Comparison of ENCODE assay signal across 8 mouse cellular contexts in genomic region chr12:91590716-91591115, GRCm38 (mm10). TPM values are rescaled to one million over a fixed set of nuclear protein-coding genes. Genes with fewer than 3 reads are reported as not detected.
DNase-seq lines count a peak whose midpoint lies in the region; ATAC-seq and TF ChIP-seq lines count a peak whose summit lies in the region.

No protein-coding gene starts in this region.

- peak overlapping the region; percentile 63 to 91 for H3K4me3 ChIP-seq in MEL (ENCODE audit: control insufficient read depth in 1 of 2, insufficient read depth in 1 of 2, low read depth in 2 of 2, low read length in 2 of 2)
- H3K4me3 ChIP-seq in embryonic facial prominence, embryonic 11.5 days (ENCODE audit: low read depth, low read length): peak overlapping the region; percentile 96
- peak overlapping the region; percentile 92 for H3K4me3 ChIP-seq in heart, embryonic 15.5 days

- peak overlapping the region; percentile 100 for H3K9ac ChIP-seq in MEL (ENCODE audit: control insufficient read depth, low read depth, low read length, poor library complexity, severe bottlenecking)
- H3K9ac ChIP-seq in embryonic facial prominence, embryonic 11.5 days (replicated peaks; ENCODE audit: low read length): peak overlapping the region; percentile 80
- H3K9ac ChIP-seq in heart, embryonic 15.5 days: peak overlapping the region; percentile 71

- peaks cover 5 to 14% of the 10 kb centered on the region in 2 experiments for H3K4me1 ChIP-seq in MEL (ENCODE audit: control insufficient read depth in 1 of 2, insufficient read depth in 2 of 2, low read length in 2 of 2)
- no peaks in the 10 kb centered on the region; the same call in 1 of the 2 replicates for H3K4me1 ChIP-seq in embryonic facial prominence, embryonic 11.5 days (ENCODE audit: control insufficient read depth, insufficient read depth, low read length)
- H3K4me1 ChIP-seq in heart, embryonic 15.5 days (replicated peaks): peaks cover 13% of the 10 kb centered on the region

- H3K4me2 ChIP-seq in embryonic facial prominence, embryonic 11.5 days (ENCODE audit: low read depth, low read length): peak overlapping the region; percentile 61
- H3K4me2 ChIP-seq in heart, embryonic 15.5 days: peak overlapping the region; percentile 78

- WGBS in embryonic facial prominence, embryonic 11.5 days: 32% methylated on average over 6 of the region's 6 CpGs
- WGBS in heart, embryonic 15.5 days: 25% methylated on average over 6 of the region's 6 CpGs

- no peak for TF ChIP-seq EP300 in MEL (IDR thresholded peaks at IDR 0.05; ENCODE audit: low read depth in 1 of 2, low read length in 2 of 2)

- peaks cover 3 to 22% of the 10 kb centered on the region in 2 experiments; a peak in 3 of 4 replicates for H3K36me3 ChIP-seq in MEL (ENCODE audit: control insufficient read depth in 1 of 2, insufficient read depth in 2 of 2, low read length in 2 of 2)
- H3K36me3 ChIP-seq in embryonic facial prominence, embryonic 11.5 days (replicated peaks; ENCODE audit: control insufficient read depth, insufficient read depth, low read depth, low read length): peaks cover 3% of the 10 kb centered on the region
- peaks cover 3% of the 10 kb centered on the region; the same call in 1 of the 2 replicates for H3K36me3 ChIP-seq in heart, embryonic 15.5 days

- no peak for TF ChIP-seq RAD21 in MEL (IDR thresholded peaks at IDR 0.05; ENCODE audit: low read depth, low read length)

- peak; percentile 93 for DNase-seq in 3T3-L1 (ENCODE audit: low read depth, low spot score)
- peak; percentile 62 for DNase-seq in MEL (ENCODE audit: low read depth, low spot score)
- DNase-seq in embryonic facial prominence, embryonic 11.5 days (ENCODE audit: low spot score): peak; percentile 27
- peak; percentile 7 to 45 for DNase-seq in kidney, postnatal 25 days
- DNase-seq in frontal cortex, postnatal 10 days (ENCODE audit: low spot score in 2 of 2): no peak

- no peak for TF ChIP-seq POLR2A in MEL (IDR thresholded peaks at IDR 0.05; ENCODE audit: control insufficient read depth in 1 of 2, insufficient read depth in 1 of 2, low read depth in 1 of 2, low read length in 2 of 2, poor library complexity in 1 of 2)

- H3K27me3 ChIP-seq in MEL (ENCODE audit: control insufficient read depth in 1 of 2, insufficient read depth in 2 of 2, low read length in 2 of 2): no peaks in the 10 kb centered on the region; a peak in 1 of 4 replicates
- H3K27me3 ChIP-seq in embryonic facial prominence, embryonic 11.5 days (ENCODE audit: control insufficient read depth, insufficient read depth, low read length): no peaks in the 10 kb centered on the region
- no peaks in the 10 kb centered on the region for H3K27me3 ChIP-seq in heart, embryonic 15.5 days

- H3K27ac ChIP-seq in MEL (ENCODE audit: control insufficient read depth, low read depth, low read length): peak overlapping the region; percentile 100
- H3K27ac ChIP-seq in embryonic facial prominence, embryonic 11.5 days (replicated peaks; ENCODE audit: low read depth, low read length): peak overlapping the region; percentile 91
- peak overlapping the region; percentile 100 for H3K27ac ChIP-seq in heart, embryonic 15.5 days

- ATAC-seq in embryonic facial prominence, embryonic 11.5 days (replicated peaks; ENCODE audit: insufficient number of reproducible peaks, low FRiP score, low TSS enrichment, low read depth): no peak
- ATAC-seq in heart, embryonic 15.5 days (replicated peaks; ENCODE audit: insufficient number of reproducible peaks, insufficient read depth, low FRiP score, low read depth): no peak
- ATAC-seq in megakaryocyte progenitor cell, adult 5-6 weeks (replicated peaks; ENCODE audit: poor library complexity): peak; percentile 5; the same call in 1 of the 2 replicates
- ATAC-seq in inflammation-experienced regulatory T-cells, adult 6 months: no peak

- no peak for TF ChIP-seq CTCF in MEL (IDR thresholded peaks at IDR 0.05 in 2 of 3, conservative IDR thresholded peaks at IDR 0.05 in 1 of 3; ENCODE audit: control insufficient read depth in 1 of 3, insufficient read depth in 1 of 3, low read depth in 2 of 3, low read length in 3 of 3, poor library complexity in 1 of 3, severe bottlenecking in 1 of 3)

- H3K9me3 ChIP-seq in MEL (replicated peaks; ENCODE audit: insufficient read depth, low read length): no peaks in the 10 kb centered on the region
- H3K9me3 ChIP-seq in embryonic facial prominence, embryonic 11.5 days (replicated peaks; ENCODE audit: control insufficient read depth, low read length): no peaks in the 10 kb centered on the region
- H3K9me3 ChIP-seq in heart, embryonic 15.5 days (replicated peaks): no peaks in the 10 kb centered on the region

- peaks cover 25% of the 10 kb centered on the region for H3K79me2 ChIP-seq in MEL (ENCODE audit: control insufficient read depth, insufficient read depth, low read length, poor library complexity)

TF ChIP-seq in MEL, 35 proteins besides CTCF, POLR2A, EP300 and RAD21:
- TF ChIP-seq RCOR1 (IDR thresholded peaks at IDR 0.05; ENCODE audit: low read depth, low read length) (0 out of 2 replicates have a peak, but pooled peaks have one; percentile 12), ZMIZ1 (IDR thresholded peaks at IDR 0.05; ENCODE audit: low read depth, low read length) (no peak), CHD2 (IDR thresholded peaks at IDR 0.05; ENCODE audit: low read length) (no peak)

RNA-seq across cellular contexts. Expression of gene Gtf2a1, which starts 0.4 kb away (rescaled TPM):
- 15.3 and 18.8 TPM in 2 replicates for total RNA-seq in MEL (2012; rRNA removed)
- 10 to 100 TPM in 1 of 2 experiments, not detected in 1; 14.3 TPM for polyA plus RNA-seq in MEL (2012; ENCODE audit: insufficient read depth in 1 of 2, insufficient read length in 2 of 2, low read depth in 1 of 2, low replicate concordance in 2 of 2, missing spikeins in 1 of 2)
- 46.3 and 48.5 TPM in 2 replicates for polyA plus RNA-seq in embryonic facial prominence, embryonic 11.5 days (2014; fragmentation: Nextera tagmentation; extraction: Ambion mirVana)
- polyA plus RNA-seq in heart, embryonic 15.5 days (2015; fragmentation: Nextera tagmentation; extraction: Ambion mirVana): 24.5 and 27.9 TPM in 2 replicates
- total RNA-seq in megakaryocyte progenitor cell, adult 5-6 weeks (2015): 31.1 and 34.5 TPM in 2 replicates
- total RNA-seq in megakaryocyte progenitor cell, adult 5-6 weeks (2017): 31.7 and 35.5 TPM in 2 replicates
- 10 to 100 TPM; 69.7 to 92.8 (median 81.7) TPM for polyA plus RNA-seq in inflammation-experienced regulatory T-cells, adult 6 months (2017; shearing (Covaris generic))

Comparison
In these comparisons a context has a peak if more than half of its experiments do, and no peak if none do; other contexts are left out.
1. DNase-seq: peak in 3T3-L1 (single experiment), MEL (single experiment), embryonic facial prominence, embryonic 11.5 days (single experiment) and kidney, postnatal 25 days (2 of 2); none in frontal cortex, postnatal 10 days (0 of 2).
2. Peak in every context shown above with its lines, with median percentiles within 50 percentile points of each other: H3K27ac ChIP-seq, H3K4me3 ChIP-seq and H3K9ac ChIP-seq.